Mouse (Mus musculus): ENCODE results near the gene Tgoln1. TPM values are rescaled to one million over a fixed set of nuclear protein-coding genes. Genes with fewer than 3 reads are reported as not detected.

Tgoln1 gene
- total and polyA plus RNA-seq, 3 experiments = 22.6 to 33.6 (median 23.5) TPM

GRCm38 (mm10) chr6:72626391-72626790 lies 9.6 kb upstream of the Tgoln1 start:
- TF ChIP-seq NELFE (IDR thresholded peaks at IDR 0.05; ENCODE audit: low read depth, low read length) = no peak
- no peak for TF ChIP-seq MYC (IDR thresholded peaks at IDR 0.05; ENCODE audit: low read depth, low read length)
- no peak for TF ChIP-seq E2F4 (IDR thresholded peaks at IDR 0.05; ENCODE audit: insufficient replicate concordance, low read depth, low read length)
- TF ChIP-seq USF1 (IDR thresholded peaks at IDR 0.05; ENCODE audit: low read depth, low read length) = no peak
- H3K79me2 ChIP-seq (replicated peaks; ENCODE audit: control insufficient read depth, extremely low read depth, insufficient read depth, poor library complexity, severe bottlenecking) = no peaks in the 10 kb centered on the region
- dilution Hi-C loops (cut with MboI; ENCODE audit: extremely low pct_ligation_motif_present, extremely low pct_unique_long_range_greater_than_20kb, low sequenced_read_pairs) = no loop called here
- peaks cover 5 to 36% of the 10 kb centered on the region in 2 experiments for H3K4me1 ChIP-seq (ENCODE audit: control insufficient read depth in 1 of 2, insufficient read depth in 2 of 2)
- no peaks in the 10 kb centered on the region for H3K9me3 ChIP-seq (replicated peaks; ENCODE audit: low read length)
- DNase-seq (ENCODE audit: extremely low read depth) = no peak
- in situ Hi-C loops (cut with MboI; ENCODE audit: low pct_ligation_motif_present, low pct_unique_long_range_greater_than_20kb, low sequenced_read_pairs) = no loop called here
- H3K27me3 ChIP-seq (replicated peaks) = no peaks in the 10 kb centered on the region
- H3K9ac ChIP-seq (ENCODE audit: insufficient read depth, low read depth) = no peak overlapping the region
- no peak overlapping the region for H3K4me3 ChIP-seq (replicated peaks in 1 of 3; ENCODE audit: low read depth in 2 of 3, low read length in 2 of 3, poor library complexity in 1 of 3)
- H3K4me2 ChIP-seq (ENCODE audit: insufficient read depth, low read depth, poor library complexity, severe bottlenecking) = no peak overlapping the region
- H3K36me3 ChIP-seq (replicated peaks in 1 of 2; ENCODE audit: control insufficient read depth in 1 of 2, insufficient read depth in 1 of 2, low read length in 1 of 2) = peaks cover 0 to 23% of the 10 kb centered on the region in 2 experiments
- H3K27ac ChIP-seq (ENCODE audit: insufficient read depth, low read depth) = no peak overlapping the region

GRCm38 (mm10) chr6:72623661-72624402 lies 7.0 kb upstream of the Tgoln1 start:
- Histone ChIP-seq H3K9me3 (replicated peaks; ENCODE audit: low read length) (no peaks in the 10 kb centered on the region), H3K36me3 (replicated peaks in 1 of 2; ENCODE audit: control insufficient read depth in 1 of 2, insufficient read depth in 1 of 2, low read length in 1 of 2) (peaks cover 0 to 23% of the 10 kb centered on the region in 2 experiments), H3K9ac (ENCODE audit: insufficient read depth, low read depth) (no peak overlapping the region), H3K79me2 (replicated peaks; ENCODE audit: control insufficient read depth, extremely low read depth, insufficient read depth, poor library complexity, severe bottlenecking) (no peaks in the 10 kb centered on the region), H3K27me3 (replicated peaks) (no peaks in the 10 kb centered on the region), H3K4me1 (ENCODE audit: control insufficient read depth in 1 of 2, insufficient read depth in 2 of 2) (peaks cover 2 to 12% of the 10 kb centered on the region in 2 experiments; a peak in 3 of 4 replicates), H3K27ac (ENCODE audit: insufficient read depth, low read depth) (no peak overlapping the region), H3K4me2 (ENCODE audit: insufficient read depth, low read depth, poor library complexity, severe bottlenecking) (no peak overlapping the region), H3K4me3 (replicated peaks in 1 of 3; ENCODE audit: low read depth in 2 of 3, low read length in 2 of 3, poor library complexity in 1 of 3) (no peak overlapping the region)
- no peak for DNase-seq (ENCODE audit: extremely low read depth)
- in situ Hi-C loops (cut with MboI; ENCODE audit: low pct_ligation_motif_present, low pct_unique_long_range_greater_than_20kb, low sequenced_read_pairs) (no loop called here), dilution Hi-C loops (cut with MboI; ENCODE audit: extremely low pct_ligation_motif_present, extremely low pct_unique_long_range_greater_than_20kb, low sequenced_read_pairs) (no loop called here)
- TF ChIP-seq JUND (conservative IDR thresholded peaks at IDR 0.05; ENCODE audit: low read depth, low read length) (no peak), EP300 (IDR thresholded peaks at IDR 0.05; ENCODE audit: low read length) (no peak), JUN (IDR thresholded peaks at IDR 0.05; ENCODE audit: insufficient read depth, low read depth, low read length) (no peak), NELFE (IDR thresholded peaks at IDR 0.05; ENCODE audit: low read depth, low read length) (no peak), E2F4 (IDR thresholded peaks at IDR 0.05; ENCODE audit: insufficient replicate concordance, low read depth, low read length) (no peak), MAX (IDR thresholded peaks at IDR 0.05; ENCODE audit: low read length) (no peak), KAT2A (IDR thresholded peaks at IDR 0.05; ENCODE audit: insufficient replicate concordance, low read length) (no peak), ZC3H11A (IDR thresholded peaks at IDR 0.05; ENCODE audit: low read depth, low read length) (no peak), MAFK (IDR thresholded peaks at IDR 0.05; ENCODE audit: insufficient replicate concordance, low read length) (no peak), RCOR1 (conservative IDR thresholded peaks at IDR 0.05; ENCODE audit: low read depth, low read length) (no peak), RAD21 (IDR thresholded peaks at IDR 0.05; ENCODE audit: low read depth, low read length) (no peak), SMC3 (IDR thresholded peaks at IDR 0.05; ENCODE audit: low read depth, low read length) (no peak), POLR2A (IDR thresholded peaks at IDR 0.05; ENCODE audit: low read depth, low read length) (no peak), TCF12 (IDR thresholded peaks at IDR 0.05; ENCODE audit: low read depth, low read length) (no peak), GABPA (IDR thresholded peaks at IDR 0.05; ENCODE audit: insufficient replicate concordance, low read depth, low read length) (no peak), PAX5 (IDR thresholded peaks at IDR 0.05; ENCODE audit: low read length) (no peak), POLR2AphosphoS2 (IDR thresholded peaks at IDR 0.05; ENCODE audit: low read depth, low read length) (no peak)

Measured in CH12.LX (cell line).